Mouse (Mus musculus): ENCODE measurements around the gene 4930590J08Rik. TPM values are rescaled to one million over a fixed set of nuclear protein-coding genes. Genes with fewer than 3 reads are reported as not detected.

4930590J08Rik gene
- polyA plus RNA-seq, 1 experiment from 2014 or later = 0.69 TPM

GRCm38 (mm10) chr6:91889255-91889906, 13.2 kb upstream of the 4930590J08Rik start:
- Histone ChIP-seq H3K4me1 (ENCODE audit: control insufficient read depth, insufficient read depth, low read length) (no peaks in the 10 kb centered on the region), H3K27ac (ENCODE audit: low read depth, low read length) (no peak overlapping the region), H3K4me2 (replicated peaks; ENCODE audit: low read depth, low read length) (no peak overlapping the region), H3K9me3 (ENCODE audit: control insufficient read depth, low read length) (no peaks in the 10 kb centered on the region), H3K4me3 (ENCODE audit: low read length) (no peak overlapping the region), H3K27me3 (ENCODE audit: control insufficient read depth, insufficient read depth, low read length) (no peaks in the 10 kb centered on the region), H3K36me3 (ENCODE audit: control insufficient read depth, insufficient read depth, low read length) (peaks cover 78% of the 10 kb centered on the region), H3K9ac (ENCODE audit: low read depth, low read length) (no peak overlapping the region)
- WGBS = 59% methylated on average over 3 of the region's 3 CpGs
- ATAC-seq (ENCODE audit: low FRiP score, low TSS enrichment) = no peak

DNA sequence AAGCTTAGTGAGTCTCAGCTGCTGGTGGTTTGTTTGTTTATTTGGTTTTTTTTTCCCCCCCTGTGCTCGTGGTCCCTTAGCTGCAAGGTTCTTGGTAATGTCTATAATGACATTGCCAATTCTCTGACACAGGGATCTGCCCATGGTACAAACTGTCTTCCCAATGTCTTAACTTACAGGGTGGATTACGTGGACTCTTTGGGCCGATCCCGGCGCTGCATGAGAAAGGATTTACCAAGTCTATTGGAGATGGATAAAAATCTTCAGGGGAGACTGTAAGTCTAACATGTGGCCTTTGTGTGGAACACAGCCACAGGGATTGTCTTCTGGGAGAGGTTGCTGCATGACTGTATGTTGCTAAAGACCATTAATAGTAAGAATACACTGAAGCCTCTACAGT, 12.0 kb upstream of the 4930590J08Rik start:
- Histone ChIP-seq H3K9me3 (ENCODE audit: control insufficient read depth, low read length) (no peaks in the 10 kb centered on the region), H3K36me3 (ENCODE audit: control insufficient read depth, insufficient read depth, low read length) (peaks cover 85% of the 10 kb centered on the region), H3K27ac (ENCODE audit: low read depth, low read length) (no peak overlapping the region), H3K9ac (ENCODE audit: low read depth, low read length) (no peak overlapping the region), H3K4me2 (replicated peaks; ENCODE audit: low read depth, low read length) (no peak overlapping the region), H3K27me3 (ENCODE audit: control insufficient read depth, insufficient read depth, low read length) (no peaks in the 10 kb centered on the region), H3K4me3 (ENCODE audit: low read length) (no peak overlapping the region), H3K4me1 (ENCODE audit: control insufficient read depth, insufficient read depth, low read length) (no peaks in the 10 kb centered on the region)
- 88% methylated on average over 5 of the region's 5 CpGs for WGBS
- no peak for ATAC-seq (ENCODE audit: low FRiP score, low TSS enrichment)

DNA sequence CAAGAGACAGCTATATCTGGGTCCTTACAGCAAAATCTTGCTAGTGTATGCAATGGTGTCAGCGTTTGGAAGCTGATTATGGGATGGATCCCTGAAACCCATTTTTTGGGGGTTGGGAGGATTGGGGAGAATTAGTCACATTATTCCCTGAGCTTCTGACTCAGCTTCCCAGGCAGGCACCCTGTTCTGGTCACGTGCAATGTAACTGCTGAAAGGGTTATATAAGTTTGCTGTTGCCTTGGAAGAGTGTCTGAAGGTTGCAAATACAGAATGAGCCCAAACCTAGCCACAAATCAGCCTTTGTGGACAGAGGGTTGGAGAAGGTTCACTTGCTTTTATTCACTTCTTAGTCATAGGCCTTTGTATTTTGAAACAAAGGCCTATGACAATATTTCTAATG, 10.8 kb upstream of the 4930590J08Rik start:
- 89% methylated on average over 2 of the region's 2 CpGs for WGBS
- ATAC-seq (ENCODE audit: low FRiP score, low TSS enrichment) = no peak
- no peak overlapping the region for H3K4me2 ChIP-seq (replicated peaks; ENCODE audit: low read depth, low read length)
- H3K4me3 ChIP-seq (ENCODE audit: low read length) = no peak overlapping the region
- no peaks in the 10 kb centered on the region for H3K9me3 ChIP-seq (ENCODE audit: control insufficient read depth, low read length)
- no peak overlapping the region for H3K9ac ChIP-seq (ENCODE audit: low read depth, low read length)
- H3K27ac ChIP-seq (ENCODE audit: low read depth, low read length) = no peak overlapping the region
- H3K36me3 ChIP-seq (ENCODE audit: control insufficient read depth, insufficient read depth, low read length) = peaks cover 82% of the 10 kb centered on the region
- H3K27me3 ChIP-seq (ENCODE audit: control insufficient read depth, insufficient read depth, low read length) = no peaks in the 10 kb centered on the region
- no peaks in the 10 kb centered on the region for H3K4me1 ChIP-seq (ENCODE audit: control insufficient read depth, insufficient read depth, low read length)

DNA sequence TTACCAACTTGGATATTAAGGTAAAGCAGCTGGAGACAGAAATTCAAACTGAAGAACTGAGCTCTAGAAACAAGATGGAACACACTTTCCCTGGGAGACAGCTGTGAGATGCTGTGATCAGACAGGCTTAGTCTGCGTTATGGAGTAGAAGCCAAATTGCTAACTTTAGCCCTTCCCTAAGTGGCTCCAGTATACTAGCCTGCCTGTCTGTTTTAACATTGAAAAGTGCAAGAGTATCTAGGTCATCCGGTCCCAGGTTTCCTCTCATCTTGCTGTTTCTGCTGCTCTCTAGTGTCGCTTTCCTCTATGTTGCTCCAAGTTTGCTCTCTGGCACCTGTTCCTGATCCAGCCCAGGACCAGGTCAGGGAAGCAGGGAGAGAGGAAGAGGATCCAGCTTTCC, 5.8 kb upstream of the 4930590J08Rik start:
- H3K27ac ChIP-seq (ENCODE audit: low read depth, low read length) = no peak overlapping the region
- H3K9ac ChIP-seq (ENCODE audit: low read depth, low read length) = no peak overlapping the region
- no peaks in the 10 kb centered on the region for H3K4me1 ChIP-seq (ENCODE audit: control insufficient read depth, insufficient read depth, low read length)
- no peak overlapping the region for H3K4me2 ChIP-seq (replicated peaks; ENCODE audit: low read depth, low read length)
- H3K4me3 ChIP-seq (ENCODE audit: low read length) = no peak overlapping the region
- 93% methylated on average over 3 of the region's 3 CpGs for WGBS
- H3K9me3 ChIP-seq (ENCODE audit: control insufficient read depth, low read length) = no peaks in the 10 kb centered on the region
- H3K36me3 ChIP-seq (ENCODE audit: control insufficient read depth, insufficient read depth, low read length) = peaks cover 84% of the 10 kb centered on the region
- ATAC-seq (ENCODE audit: low FRiP score, low TSS enrichment) = no peak
- no peaks in the 10 kb centered on the region for H3K27me3 ChIP-seq (ENCODE audit: control insufficient read depth, insufficient read depth, low read length)

GRCm38 (mm10) chr6:91901505-91901904, 1.1 kb upstream of the 4930590J08Rik start:
- no peak overlapping the region for H3K4me2 ChIP-seq (replicated peaks; ENCODE audit: low read depth, low read length)
- H3K4me1 ChIP-seq (ENCODE audit: control insufficient read depth, insufficient read depth, low read length) = no peaks in the 10 kb centered on the region
- H3K9ac ChIP-seq (ENCODE audit: low read depth, low read length) = no peak overlapping the region
- H3K9me3 ChIP-seq (ENCODE audit: control insufficient read depth, low read length) = no peaks in the 10 kb centered on the region
- 36% methylated on average over 5 of the region's 5 CpGs for WGBS
- peak; percentile 39; the same call in 1 of the 2 replicates for ATAC-seq (ENCODE audit: low FRiP score, low TSS enrichment)
- no peak overlapping the region for H3K4me3 ChIP-seq (ENCODE audit: low read length)
- no peaks in the 10 kb centered on the region for H3K27me3 ChIP-seq (ENCODE audit: control insufficient read depth, insufficient read depth, low read length)
- H3K36me3 ChIP-seq (ENCODE audit: control insufficient read depth, insufficient read depth, low read length) = peaks cover 49% of the 10 kb centered on the region
- no peak overlapping the region for H3K27ac ChIP-seq (ENCODE audit: low read depth, low read length)

GRCm38 (mm10) chr6:91914011-91914410, 11.4 kb downstream of the 4930590J08Rik start:
- Histone ChIP-seq H3K4me2 (replicated peaks; ENCODE audit: low read depth, low read length) (no peak overlapping the region), H3K9ac (ENCODE audit: low read depth, low read length) (no peak overlapping the region), H3K4me3 (ENCODE audit: low read length) (no peak overlapping the region), H3K27ac (ENCODE audit: low read depth, low read length) (no peak overlapping the region), H3K27me3 (ENCODE audit: control insufficient read depth, insufficient read depth, low read length) (no peaks in the 10 kb centered on the region), H3K36me3 (ENCODE audit: control insufficient read depth, insufficient read depth, low read length) (no peaks in the 10 kb centered on the region), H3K4me1 (ENCODE audit: control insufficient read depth, insufficient read depth, low read length) (no peaks in the 10 kb centered on the region), H3K9me3 (ENCODE audit: control insufficient read depth, low read length) (no peaks in the 10 kb centered on the region)
- WGBS = 90% methylated on average over 10 of the region's 10 CpGs
- no peak for ATAC-seq (ENCODE audit: low FRiP score, low TSS enrichment)

- WGBS = 34% methylated on average over 4 of the region's 4 CpGs
- Histone ChIP-seq H3K9me3 (ENCODE audit: control insufficient read depth, low read length) (no peaks in the 10 kb centered on the region), H3K27me3 (ENCODE audit: control insufficient read depth, insufficient read depth, low read length) (no peaks in the 10 kb centered on the region), H3K4me2 (replicated peaks; ENCODE audit: low read depth, low read length) (no peak overlapping the region), H3K4me3 (ENCODE audit: low read length) (no peak overlapping the region), H3K36me3 (ENCODE audit: control insufficient read depth, insufficient read depth, low read length) (no peaks in the 10 kb centered on the region), H3K9ac (ENCODE audit: low read depth, low read length) (no peak overlapping the region), H3K4me1 (ENCODE audit: control insufficient read depth, insufficient read depth, low read length) (no peaks in the 10 kb centered on the region), H3K27ac (ENCODE audit: low read depth, low read length) (no peak overlapping the region)
- ATAC-seq (ENCODE audit: low FRiP score, low TSS enrichment) = no peak
Observed at GRCm38 (mm10) chr6:91917286-91917685, 14.7 kb downstream of the 4930590J08Rik start.

DNA sequence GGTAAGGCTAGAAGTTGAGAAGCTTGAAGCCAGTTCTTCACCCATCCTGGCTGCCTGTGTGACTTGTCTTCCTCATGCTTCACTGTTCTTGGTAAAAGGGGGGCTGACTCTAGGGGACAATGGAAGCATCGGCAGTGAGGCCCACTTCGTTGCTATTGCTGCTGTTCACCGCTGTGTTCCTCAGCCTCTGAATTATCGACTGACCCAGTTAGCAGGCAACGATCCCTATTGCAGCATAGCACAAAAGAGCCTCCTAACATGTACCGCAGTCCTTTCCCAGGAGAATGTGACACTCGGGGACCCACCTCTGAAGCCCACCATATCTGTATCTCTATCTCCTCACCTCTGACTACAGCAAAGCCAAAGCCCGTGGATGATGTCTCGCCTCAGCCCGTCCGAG, 15.1 kb downstream of the 4930590J08Rik start:
- Histone ChIP-seq H3K4me1 (ENCODE audit: control insufficient read depth, insufficient read depth, low read length) (no peaks in the 10 kb centered on the region), H3K27me3 (ENCODE audit: control insufficient read depth, insufficient read depth, low read length) (no peaks in the 10 kb centered on the region), H3K9me3 (ENCODE audit: control insufficient read depth, low read length) (no peaks in the 10 kb centered on the region), H3K27ac (ENCODE audit: low read depth, low read length) (no peak overlapping the region), H3K36me3 (ENCODE audit: control insufficient read depth, insufficient read depth, low read length) (no peaks in the 10 kb centered on the region), H3K4me3 (ENCODE audit: low read length) (no peak overlapping the region), H3K4me2 (replicated peaks; ENCODE audit: low read depth, low read length) (no peak overlapping the region), H3K9ac (ENCODE audit: low read depth, low read length) (no peak overlapping the region)
- 87% methylated on average over 11 of the region's 11 CpGs for WGBS
- no peak for ATAC-seq (ENCODE audit: low FRiP score, low TSS enrichment)

DNA sequence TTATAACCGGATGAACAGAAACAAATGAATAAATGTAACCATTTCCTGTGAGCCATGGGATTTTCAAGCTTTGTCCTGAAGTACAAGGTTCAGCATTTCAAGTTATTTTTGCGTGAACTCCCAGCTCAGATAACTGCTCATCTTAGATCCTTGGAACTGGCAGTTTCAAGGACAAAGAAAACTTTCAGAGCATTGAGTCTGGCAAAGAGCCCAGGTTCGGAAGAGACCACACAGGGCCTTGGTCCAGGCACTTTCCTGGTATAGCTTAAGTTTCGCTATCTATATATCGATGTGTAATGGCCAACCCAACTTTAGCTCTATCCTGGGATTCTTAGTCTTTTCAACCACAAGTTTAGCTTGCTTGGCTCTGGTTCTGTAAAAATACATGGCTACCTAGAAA, 28.6 kb downstream of the 4930590J08Rik start:
- no peaks in the 10 kb centered on the region for H3K36me3 ChIP-seq (ENCODE audit: control insufficient read depth, insufficient read depth, low read length)
- no peak overlapping the region for H3K4me2 ChIP-seq (replicated peaks; ENCODE audit: low read depth, low read length)
- H3K27me3 ChIP-seq (ENCODE audit: control insufficient read depth, insufficient read depth, low read length) = no peaks in the 10 kb centered on the region
- WGBS = 79% methylated on average over 5 of the region's 5 CpGs
- no peak overlapping the region for H3K27ac ChIP-seq (ENCODE audit: low read depth, low read length)
- H3K4me1 ChIP-seq (ENCODE audit: control insufficient read depth, insufficient read depth, low read length) = no peaks in the 10 kb centered on the region
- H3K9me3 ChIP-seq (ENCODE audit: control insufficient read depth, low read length) = no peaks in the 10 kb centered on the region
- no peak overlapping the region for H3K4me3 ChIP-seq (ENCODE audit: low read length)
- no peak overlapping the region for H3K9ac ChIP-seq (ENCODE audit: low read depth, low read length)
- no peak for ATAC-seq (ENCODE audit: low FRiP score, low TSS enrichment)

Measured in kidney, embryonic 14.5 days (tissue).